In the genomic region with DNA sequence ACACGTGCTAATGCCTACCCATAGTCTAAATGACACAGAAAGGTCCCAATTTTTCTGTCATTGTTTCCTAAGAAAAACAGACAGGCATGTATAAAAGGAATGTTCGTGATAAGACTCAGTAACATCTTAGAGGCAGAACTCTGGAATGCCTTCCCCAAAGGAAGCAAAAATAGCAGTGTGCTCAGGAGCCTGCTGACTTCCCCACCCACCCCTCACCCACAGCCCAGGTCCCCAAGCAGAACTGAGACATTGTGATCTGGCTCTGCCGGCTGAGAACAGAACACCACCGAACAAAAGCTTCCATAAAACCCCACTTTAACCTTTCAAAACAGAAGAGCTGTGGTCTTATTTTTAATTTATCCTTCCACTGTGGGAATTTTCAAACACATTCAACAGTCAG, we compare ENCODE assay signal across 25 mouse cellular contexts.
DNase-seq lines count a peak whose midpoint lies in the region; ATAC-seq and TF ChIP-seq lines count a peak whose summit lies in the region.
"Had no signal": no experiment of that assay in that cellular context is flagged by ENCODE, and none has a peak within 500 bp of the region (broad histone marks: within the 10 kb centered on the region; RNA-seq: fewer than 3 reads in every experiment).

No protein-coding gene starts in this region.

- H3K4me1 ChIP-seq in forebrain, postnatal 0 days (ENCODE audit: insufficient read depth), result no peaks in the 10 kb centered on the region
- 0 out of 2 replicates have a peak, but pooled peaks cover 6% of the 10 kb centered on the region for H3K4me1 ChIP-seq in forebrain, embryonic 13.5 days
- H3K4me1 ChIP-seq in heart, embryonic 10.5 days, result peaks cover 42% of the 10 kb centered on the region
- H3K4me1 ChIP-seq in heart, embryonic 13.5 days, result peaks cover 38% of the 10 kb centered on the region
- H3K4me1 ChIP-seq in midbrain, postnatal 0 days (ENCODE audit: insufficient read depth, low read length), result no peaks in the 10 kb centered on the region; the same call in 1 of the 2 replicates
- H3K4me1 ChIP-seq: embryonic facial prominence, embryonic 12.5 days had no signal

- no peak overlapping the region for H3K4me3 ChIP-seq in forebrain, postnatal 0 days (ENCODE audit: low read depth, low read length)
- H3K4me3 ChIP-seq in forebrain, embryonic 13.5 days, result no peak overlapping the region
- H3K4me3 ChIP-seq in heart, embryonic 10.5 days, result no peak overlapping the region
- no peak overlapping the region for H3K4me3 ChIP-seq in heart, embryonic 13.5 days
- no peak overlapping the region for H3K4me3 ChIP-seq in midbrain, postnatal 0 days (ENCODE audit: low read depth, low read length)
- H3K4me3 ChIP-seq: embryonic facial prominence, embryonic 10.5 days; embryonic facial prominence, embryonic 12.5 days had no signal

- no peaks in the 10 kb centered on the region for H3K36me3 ChIP-seq in forebrain, postnatal 0 days (ENCODE audit: insufficient read depth)
- no peaks in the 10 kb centered on the region for H3K36me3 ChIP-seq in forebrain, embryonic 13.5 days (ENCODE audit: poor library complexity, severe bottlenecking)
- H3K36me3 ChIP-seq in heart, embryonic 10.5 days, result no peaks in the 10 kb centered on the region
- no peaks in the 10 kb centered on the region for H3K36me3 ChIP-seq in heart, embryonic 13.5 days
- H3K36me3 ChIP-seq in midbrain, postnatal 0 days (ENCODE audit: insufficient read depth, low read length), result no peaks in the 10 kb centered on the region
- H3K36me3 ChIP-seq: embryonic facial prominence, embryonic 10.5 days; embryonic facial prominence, embryonic 12.5 days; G1E had no signal

- H3K9ac ChIP-seq in forebrain, postnatal 0 days, result no peak overlapping the region
- no peak overlapping the region for H3K9ac ChIP-seq in forebrain, embryonic 13.5 days
- no peak overlapping the region for H3K9ac ChIP-seq in heart, embryonic 13.5 days
- no peak overlapping the region for H3K9ac ChIP-seq in midbrain, postnatal 0 days (replicated peaks; ENCODE audit: low read length, poor library complexity, severe bottlenecking)
- H3K9ac ChIP-seq: embryonic facial prominence, embryonic 12.5 days had no signal

- peak; percentile 60; the same call in 1 of the 2 replicates for ATAC-seq in forebrain, postnatal 0 days
- ATAC-seq in forebrain, embryonic 13.5 days, result no peak
- ATAC-seq in heart, embryonic 13.5 days (ENCODE audit: extremely low read depth, insufficient number of reproducible peaks, low FRiP score, low TSS enrichment), result no peak
- no peak for ATAC-seq in midbrain, postnatal 0 days (ENCODE audit: low FRiP score)
- ATAC-seq: activated CD4-positive, CD25-positive, alpha-beta regulatory T cell, adult 4 months; CD4-positive, CD25-positive, alpha-beta regulatory T cell, adult 4 months; forebrain, embryonic 14.5 days; forebrain, embryonic 16.5 days; Patski had no signal

- no peak overlapping the region for H3K27ac ChIP-seq in forebrain, postnatal 0 days (ENCODE audit: low read depth, low read length)
- no peak overlapping the region for H3K27ac ChIP-seq in forebrain, embryonic 13.5 days
- H3K27ac ChIP-seq in heart, embryonic 10.5 days, result peak overlapping the region; percentile 74
- peak overlapping the region; percentile 34; the same call in 1 of the 2 replicates for H3K27ac ChIP-seq in heart, embryonic 13.5 days (replicated peaks)
- H3K27ac ChIP-seq in midbrain, postnatal 0 days (ENCODE audit: low read depth, low read length), result no peak overlapping the region
- H3K27ac ChIP-seq: embryonic facial prominence, embryonic 10.5 days; embryonic facial prominence, embryonic 12.5 days had no signal

- intact Hi-C loops in heart, postnatal 36 days (cut with DNase I), result loop anchor here (5.0 kb wide), 1 partner anchor 66 kb away; no protein-coding TSS in a partner anchor

- WGBS in forebrain, postnatal 0 days, result 52% methylated on average over 4 of the region's 4 CpGs
- WGBS in forebrain, embryonic 13.5 days, result 53% methylated on average over 4 of the region's 4 CpGs
- 26% methylated on average over 4 of the region's 4 CpGs for WGBS in heart, embryonic 10.5 days
- 17% methylated on average over 4 of the region's 4 CpGs for WGBS in heart, embryonic 13.5 days
- WGBS in midbrain, postnatal 0 days, result 58% methylated on average over 4 of the region's 4 CpGs

- no peak for TF ChIP-seq CTCF in forebrain, postnatal 0 days (IDR thresholded peaks at IDR 0.05; ENCODE audit: low read depth)
- TF ChIP-seq CTCF in midbrain, postnatal 0 days (IDR thresholded peaks at IDR 0.05), result no peak

- H3K4me2 ChIP-seq in forebrain, postnatal 0 days (ENCODE audit: low read depth), result no peak overlapping the region
- H3K4me2 ChIP-seq in forebrain, embryonic 13.5 days, result no peak overlapping the region
- no peak overlapping the region for H3K4me2 ChIP-seq in heart, embryonic 13.5 days
- no peak overlapping the region for H3K4me2 ChIP-seq in midbrain, postnatal 0 days (ENCODE audit: low read depth, low read length, poor library complexity, severe bottlenecking)
- H3K4me2 ChIP-seq: embryonic facial prominence, embryonic 12.5 days had no signal

- H3K9me3 ChIP-seq in forebrain, postnatal 0 days (ENCODE audit: low read length), result no peaks in the 10 kb centered on the region
- no peaks in the 10 kb centered on the region for H3K9me3 ChIP-seq in forebrain, embryonic 13.5 days (replicated peaks)
- H3K9me3 ChIP-seq in heart, embryonic 10.5 days, result no peaks in the 10 kb centered on the region
- H3K9me3 ChIP-seq in heart, embryonic 13.5 days, result 0 out of 2 replicates have a peak, but pooled peaks cover 2% of the 10 kb centered on the region
- no peaks in the 10 kb centered on the region for H3K9me3 ChIP-seq in midbrain, postnatal 0 days (ENCODE audit: low read length)
- H3K9me3 ChIP-seq: embryonic facial prominence, embryonic 10.5 days; embryonic facial prominence, embryonic 12.5 days; G1E had no signal

- DNase-seq in forebrain, postnatal 0 days, result no peak
- DNase-seq in heart, embryonic 10.5 days (ENCODE audit: low spot score), result no peak
- DNase-seq in heart, postnatal 36 days, result no peak
- no peak for DNase-seq in heart, adult 8-10 months (ENCODE audit: low spot score)
- no peak for DNase-seq in midbrain, postnatal 0 days (ENCODE audit: low spot score)
- DNase-seq: adrenal gland, adult 8-10 months; adrenal gland, postnatal 14 days; adrenal gland, postnatal 36 days; B cell, adult 2 months; cerebellum, adult 11-12 months; cerebellum, adult 2 months; cerebellum, adult 9-10 months; cerebellum, postnatal 10 days; cerebellum, postnatal 25 days had no signal

- H3K27me3 ChIP-seq in forebrain, postnatal 0 days (ENCODE audit: insufficient read depth, low read length), result no peaks in the 10 kb centered on the region
- H3K27me3 ChIP-seq in forebrain, embryonic 13.5 days, result no peaks in the 10 kb centered on the region
- no peaks in the 10 kb centered on the region for H3K27me3 ChIP-seq in heart, embryonic 10.5 days (ENCODE audit: insufficient read depth, poor library complexity, severe bottlenecking)
- H3K27me3 ChIP-seq in heart, embryonic 13.5 days (replicated peaks), result no peaks in the 10 kb centered on the region
- no peaks in the 10 kb centered on the region for H3K27me3 ChIP-seq in midbrain, postnatal 0 days (ENCODE audit: insufficient read depth, low read length)
- H3K27me3 ChIP-seq: CH12.LX; embryonic facial prominence, embryonic 12.5 days; Patski had no signal

Comparison
In these comparisons a context has a peak if more than half of its experiments do, and no peak if none do; other contexts are left out.
1. H3K27ac ChIP-seq: peak in heart, embryonic 10.5 days (single experiment) and heart, embryonic 13.5 days (single experiment); none in forebrain, postnatal 0 days (single experiment), forebrain, embryonic 13.5 days (single experiment) and midbrain, postnatal 0 days (single experiment).